ENCODE assay signal across 29 mouse cellular contexts in the genomic region with DNA sequence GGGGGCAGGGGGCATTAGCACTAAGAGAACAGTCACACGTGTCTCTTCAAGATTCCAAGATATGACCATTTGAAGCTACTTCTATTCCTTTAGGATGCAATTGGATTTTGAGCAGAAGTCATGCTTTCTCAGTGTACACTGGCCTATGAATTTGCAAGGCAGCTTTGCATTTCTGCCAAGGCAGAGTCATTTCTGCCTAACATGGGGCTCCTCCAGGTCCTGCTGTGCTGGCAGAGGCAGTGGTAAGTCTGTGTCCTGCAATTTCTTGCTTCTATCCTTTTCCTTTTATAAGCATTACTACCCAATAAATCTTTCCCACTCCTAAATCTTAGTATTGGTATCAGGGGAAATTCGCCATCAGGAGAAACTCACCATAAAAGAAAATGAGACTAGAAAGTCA. TPM values are rescaled to one million over a fixed set of nuclear protein-coding genes. Genes with fewer than 3 reads are reported as not detected.
A peak's percentile ranks its signal among the peaks of the same experiment; 100 is the strongest.
DNase-seq lines count a peak whose midpoint lies in the region; ATAC-seq and TF ChIP-seq lines count a peak whose summit lies in the region.
"Had no signal": no experiment of that assay in that cellular context is flagged by ENCODE, and none has a peak within 500 bp of the region (broad histone marks: within the 10 kb centered on the region; RNA-seq: fewer than 3 reads in every experiment).

No protein-coding gene starts in this region.

- intact Hi-C loops in left cerebral cortex, postnatal 4 days (cut with DNase I) = no loop called here

- no peak for ATAC-seq in hindbrain, postnatal 0 days
- ATAC-seq in hindbrain, embryonic 11.5 days (ENCODE audit: low FRiP score) = no peak
- ATAC-seq: forebrain, embryonic 15.5 days; Patski had no signal

- no peaks in the 10 kb centered on the region for H3K9me3 ChIP-seq in hindbrain, postnatal 0 days (ENCODE audit: low read length)
- no peaks in the 10 kb centered on the region for H3K9me3 ChIP-seq in hindbrain, embryonic 11.5 days (ENCODE audit: control insufficient read depth, low read length)
- no peaks in the 10 kb centered on the region for H3K9me3 ChIP-seq in forebrain, embryonic 10.5 days
- H3K9me3 ChIP-seq: embryonic facial prominence, embryonic 12.5 days; embryonic facial prominence, embryonic 15.5 days; forebrain, embryonic 12.5 days; forebrain, embryonic 15.5 days; G1E; heart, embryonic 12.5 days; heart, embryonic 15.5 days; hindbrain, embryonic 10.5 days had no signal

- no peaks in the 10 kb centered on the region for H3K36me3 ChIP-seq in hindbrain, postnatal 0 days (ENCODE audit: insufficient read depth, low read length)
- no peaks in the 10 kb centered on the region for H3K36me3 ChIP-seq in hindbrain, embryonic 11.5 days (ENCODE audit: control insufficient read depth, insufficient read depth, low read length)
- no peaks in the 10 kb centered on the region for H3K36me3 ChIP-seq in forebrain, embryonic 10.5 days (replicated peaks)
- H3K36me3 ChIP-seq: embryonic facial prominence, embryonic 12.5 days; embryonic facial prominence, embryonic 15.5 days; forebrain, embryonic 12.5 days; forebrain, embryonic 15.5 days; G1E; heart, embryonic 12.5 days; heart, embryonic 15.5 days; hindbrain, embryonic 10.5 days had no signal

- TF ChIP-seq CTCF in hindbrain, postnatal 0 days (IDR thresholded peaks at IDR 0.05; ENCODE audit: low read depth) = no peak

- H3K27ac ChIP-seq in hindbrain, postnatal 0 days = no peak overlapping the region
- no peak overlapping the region for H3K27ac ChIP-seq in hindbrain, embryonic 11.5 days (ENCODE audit: low read depth, low read length)
- no peak overlapping the region for H3K27ac ChIP-seq in forebrain, embryonic 10.5 days
- H3K27ac ChIP-seq: embryonic facial prominence, embryonic 12.5 days; embryonic facial prominence, embryonic 15.5 days; forebrain, embryonic 12.5 days; forebrain, embryonic 15.5 days; heart, embryonic 15.5 days; hindbrain, embryonic 10.5 days; hindbrain, embryonic 14.5 days had no signal

- no peak overlapping the region for H3K4me2 ChIP-seq in hindbrain, postnatal 0 days (ENCODE audit: low read depth, low read length)
- H3K4me2 ChIP-seq in hindbrain, embryonic 11.5 days (replicated peaks; ENCODE audit: low read depth, low read length) = no peak overlapping the region
- H3K4me2 ChIP-seq: embryonic facial prominence, embryonic 12.5 days; embryonic facial prominence, embryonic 15.5 days; forebrain, embryonic 12.5 days; forebrain, embryonic 15.5 days; heart, embryonic 12.5 days; heart, embryonic 15.5 days; hindbrain, embryonic 14.5 days had no signal

- H3K9ac ChIP-seq in hindbrain, postnatal 0 days (replicated peaks; ENCODE audit: low read length) = no peak overlapping the region
- H3K9ac ChIP-seq in hindbrain, embryonic 11.5 days (ENCODE audit: low read depth, low read length) = no peak overlapping the region
- H3K9ac ChIP-seq: embryonic facial prominence, embryonic 12.5 days; embryonic facial prominence, embryonic 15.5 days; forebrain, embryonic 12.5 days; forebrain, embryonic 15.5 days; heart, embryonic 12.5 days; heart, embryonic 15.5 days; hindbrain, embryonic 14.5 days had no signal

- H3K4me3 ChIP-seq in hindbrain, postnatal 0 days (ENCODE audit: low read length) = no peak overlapping the region
- H3K4me3 ChIP-seq in hindbrain, embryonic 11.5 days (ENCODE audit: low read depth, low read length) = no peak overlapping the region
- no peak overlapping the region for H3K4me3 ChIP-seq in forebrain, embryonic 10.5 days
- H3K4me3 ChIP-seq: embryonic facial prominence, embryonic 12.5 days; embryonic facial prominence, embryonic 15.5 days; forebrain, embryonic 12.5 days; forebrain, embryonic 15.5 days; heart, embryonic 12.5 days; heart, embryonic 15.5 days; hindbrain, embryonic 10.5 days had no signal

- DNase-seq in cerebellum, postnatal 10 days = peak; percentile 42 to 58
- no peak for DNase-seq in cerebellum, adult 18-20 months
- peak; percentile 3 for DNase-seq in hindbrain, postnatal 0 days (ENCODE audit: low spot score)
- no peak for DNase-seq in hindbrain, embryonic 11.5 days (ENCODE audit: low spot score)
- DNase-seq in left cerebral cortex, postnatal 4 days = peak; percentile 2
- no peak for DNase-seq in left cerebral cortex, adult 18-20 months (ENCODE audit: low spot score in 2 of 2)
- no peak for DNase-seq in forebrain, embryonic 10.5 days (ENCODE audit: extremely low spot score, low spot score)
- DNase-seq: adrenal gland, postnatal 10 days; adrenal gland, postnatal 36 days; cerebellum, adult 11 months; cerebellum, adult 8-10 months; gastrocnemius, postnatal 25 days; heart, adult 18-20 months; heart, postnatal 10 days; heart, postnatal 36 days had no signal

- H3K4me1 ChIP-seq in hindbrain, postnatal 0 days (ENCODE audit: insufficient read depth, low read length) = no peaks in the 10 kb centered on the region
- H3K4me1 ChIP-seq in hindbrain, embryonic 11.5 days (replicated peaks; ENCODE audit: control insufficient read depth, insufficient read depth, low read length) = no peaks in the 10 kb centered on the region
- no peaks in the 10 kb centered on the region for H3K4me1 ChIP-seq in forebrain, embryonic 10.5 days
- H3K4me1 ChIP-seq: embryonic facial prominence, embryonic 12.5 days; embryonic facial prominence, embryonic 15.5 days; forebrain, embryonic 12.5 days; forebrain, embryonic 15.5 days; heart, embryonic 12.5 days; heart, embryonic 15.5 days; hindbrain, embryonic 10.5 days had no signal

- no peaks in the 10 kb centered on the region for H3K27me3 ChIP-seq in hindbrain, postnatal 0 days (ENCODE audit: insufficient read depth, low read length)
- H3K27me3 ChIP-seq in hindbrain, embryonic 11.5 days (ENCODE audit: control insufficient read depth, insufficient read depth, low read length) = no peaks in the 10 kb centered on the region
- H3K27me3 ChIP-seq in forebrain, embryonic 10.5 days (ENCODE audit: poor library complexity, severe bottlenecking) = no peaks in the 10 kb centered on the region
- H3K27me3 ChIP-seq: embryonic facial prominence, embryonic 12.5 days; embryonic facial prominence, embryonic 15.5 days; forebrain, embryonic 12.5 days; forebrain, embryonic 15.5 days; heart, embryonic 12.5 days; heart, embryonic 15.5 days had no signal

- WGBS in hindbrain, postnatal 0 days = 81% methylated on average over 2 of the region's 2 CpGs
- 90% methylated on average over 2 of the region's 2 CpGs for WGBS in hindbrain, embryonic 11.5 days
- WGBS in forebrain, embryonic 10.5 days = 85% methylated on average over 2 of the region's 2 CpGs

RNA-seq across cellular contexts. Expression of a gene that starts 56.0 kb away (rescaled TPM):
- not detected in 2 replicates for total RNA-seq in hindbrain, postnatal 0 days (2014; rRNA removed)
- polyA plus RNA-seq in hindbrain, postnatal 0 days (2015; fragmentation: Nextera tagmentation; extraction: Ambion mirVana) = not detected in 2 replicates
- polyA plus RNA-seq in hindbrain, embryonic 11.5 days (2014; fragmentation: Nextera tagmentation; extraction: Ambion mirVana) = not detected in 2 replicates
- 1 to 10 TPM in 1 of 2 experiments, under 1 TPM in 1; 0.91 to 1.4 TPM for total RNA-seq in left cerebral cortex, postnatal 4 days (2021)
- total RNA-seq in left cerebral cortex, adult 18-20 months (2021) = not detected
- polyA plus RNA-seq in forebrain, embryonic 10.5 days (2016; fragmentation: Nextera tagmentation; extraction: Ambion mirVana) = not detected in 2 replicates
- total RNA-seq: adrenal gland, adult 18-20 months; adrenal gland, postnatal 36 days; common myeloid progenitor, adult 5-6 weeks; G1E; heart, adult 18-20 months; heart, postnatal 10 days; heart, postnatal 36 days had no signal
- polyA plus RNA-seq: forebrain, embryonic 12.5 days; forebrain, embryonic 15.5 days; G1E; gonadal fat pad, adult 2 months; heart, embryonic 12.5 days; heart, embryonic 15.5 days; hindbrain, embryonic 10.5 days; hindbrain, embryonic 14.5 days; intestine, embryonic 14.5 days had no signal

Comparison
In these comparisons a context has a peak if more than half of its experiments do, and no peak if none do; other contexts are left out.
1. DNase-seq: peak in cerebellum, postnatal 10 days (2 of 2), hindbrain, postnatal 0 days (single experiment) and left cerebral cortex, postnatal 4 days (single experiment); none in cerebellum, adult 18-20 months (0 of 2), hindbrain, embryonic 11.5 days (single experiment), left cerebral cortex, adult 18-20 months (0 of 2) and forebrain, embryonic 10.5 days (single experiment).